Mouse (Mus musculus): Measurements from ENCODE around the gene Lman1l. TPM values are rescaled to one million over a fixed set of nuclear protein-coding genes. Genes with fewer than 3 reads are reported as not detected.

Lman1l gene
- polyA plus RNA-seq, 1 experiment from 2014 or later, result not detected

- H3K4me1 ChIP-seq, result peaks cover 14% of the 10 kb centered on the region
- no peak for DNase-seq (ENCODE audit: extremely low spot score, low spot score)
- H3K9me3 ChIP-seq, result no peaks in the 10 kb centered on the region
- WGBS, result 92% methylated on average over 3 of the region's 3 CpGs
- no peaks in the 10 kb centered on the region for H3K27me3 ChIP-seq (ENCODE audit: poor library complexity, severe bottlenecking)
- H3K4me3 ChIP-seq, result no peak overlapping the region
- peaks cover 74% of the 10 kb centered on the region for H3K36me3 ChIP-seq (replicated peaks)
- H3K27ac ChIP-seq, result no peak overlapping the region
These were observed 35.6 kb downstream of the Lman1l start for GRCm38 (mm10) chr9:57584991-57585390.

GRCm38 (mm10) chr9:57577144-57577849 is 43.3 kb downstream of the Lman1l start:
- Histone ChIP-seq H3K9me3 (no peaks in the 10 kb centered on the region), H3K4me3 (no peak overlapping the region), H3K36me3 (replicated peaks) (peaks cover 64% of the 10 kb centered on the region), H3K27ac (no peak overlapping the region), H3K27me3 (ENCODE audit: poor library complexity, severe bottlenecking) (no peaks in the 10 kb centered on the region), H3K4me1 (no peaks in the 10 kb centered on the region)
- 89% methylated on average over 6 of the region's 6 CpGs for WGBS
- DNase-seq (ENCODE audit: extremely low spot score, low spot score), result no peak

- H3K27me3 ChIP-seq (ENCODE audit: poor library complexity, severe bottlenecking), result no peaks in the 10 kb centered on the region
- WGBS, result 89% methylated on average over 3 of the region's 3 CpGs
- H3K36me3 ChIP-seq (replicated peaks), result peaks cover 62% of the 10 kb centered on the region
- no peak for DNase-seq (ENCODE audit: extremely low spot score, low spot score)
- no peaks in the 10 kb centered on the region for H3K4me1 ChIP-seq
- H3K9me3 ChIP-seq, result no peaks in the 10 kb centered on the region
- no peak overlapping the region for H3K27ac ChIP-seq
- H3K4me3 ChIP-seq, result no peak overlapping the region
These were observed 45.0 kb downstream of the Lman1l start for GRCm38 (mm10) chr9:57575577-57575976.

GRCm38 (mm10) chr9:57574397-57574796 is 46.2 kb downstream of the Lman1l start:
- peaks cover 61% of the 10 kb centered on the region for H3K36me3 ChIP-seq (replicated peaks)
- H3K9me3 ChIP-seq, result no peaks in the 10 kb centered on the region
- H3K4me3 ChIP-seq, result no peak overlapping the region
- no peaks in the 10 kb centered on the region for H3K27me3 ChIP-seq (ENCODE audit: poor library complexity, severe bottlenecking)
- DNase-seq (ENCODE audit: extremely low spot score, low spot score), result no peak
- no peaks in the 10 kb centered on the region for H3K4me1 ChIP-seq
- no peak overlapping the region for H3K27ac ChIP-seq

GRCm38 (mm10) chr9:57568500-57568899 is 52.1 kb downstream of the Lman1l start:
- 97% methylated on average over 6 of the region's 6 CpGs for WGBS
- Histone ChIP-seq H3K27ac (no peak overlapping the region), H3K36me3 (replicated peaks) (peaks cover 51% of the 10 kb centered on the region), H3K9me3 (no peaks in the 10 kb centered on the region), H3K4me1 (peaks cover 3% of the 10 kb centered on the region), H3K4me3 (no peak overlapping the region), H3K27me3 (ENCODE audit: poor library complexity, severe bottlenecking) (no peaks in the 10 kb centered on the region)
- no peak for DNase-seq (ENCODE audit: extremely low spot score, low spot score)

- WGBS, result 59% methylated on average over 8 of the region's 8 CpGs
- peaks cover 43% of the 10 kb centered on the region for H3K36me3 ChIP-seq (replicated peaks)
- H3K27me3 ChIP-seq (ENCODE audit: poor library complexity, severe bottlenecking), result no peaks in the 10 kb centered on the region
- no peak for DNase-seq (ENCODE audit: extremely low spot score, low spot score)
- H3K4me3 ChIP-seq, result no peak overlapping the region
- no peaks in the 10 kb centered on the region for H3K9me3 ChIP-seq
- H3K27ac ChIP-seq, result no peak overlapping the region
- peaks cover 17% of the 10 kb centered on the region for H3K4me1 ChIP-seq
These were observed 53.7 kb downstream of the Lman1l start for GRCm38 (mm10) chr9:57566846-57567245.

- peaks cover 24% of the 10 kb centered on the region for H3K4me1 ChIP-seq
- no peaks in the 10 kb centered on the region for H3K27me3 ChIP-seq (ENCODE audit: poor library complexity, severe bottlenecking)
- 0 out of 2 replicates have a peak overlapping the region, but pooled peaks have one; percentile 11 for H3K27ac ChIP-seq
- WGBS, result 66% methylated on average over 10 of the region's 10 CpGs
- no peak for DNase-seq (ENCODE audit: extremely low spot score, low spot score)
- H3K4me3 ChIP-seq, result no peak overlapping the region
- H3K9me3 ChIP-seq, result no peaks in the 10 kb centered on the region
- peaks cover 34% of the 10 kb centered on the region for H3K36me3 ChIP-seq (replicated peaks)
These were observed 54.8 kb downstream of the Lman1l start for GRCm38 (mm10) chr9:57565741-57566221.

GRCm38 (mm10) chr9:57564609-57565008 is 56.0 kb downstream of the Lman1l start:
- Histone ChIP-seq H3K27me3 (ENCODE audit: poor library complexity, severe bottlenecking) (no peaks in the 10 kb centered on the region), H3K9me3 (no peaks in the 10 kb centered on the region), H3K4me1 (peaks cover 30% of the 10 kb centered on the region), H3K4me3 (no peak overlapping the region), H3K36me3 (replicated peaks) (peaks cover 22% of the 10 kb centered on the region), H3K27ac (no peak overlapping the region)
- 89% methylated on average over 6 of the region's 6 CpGs for WGBS
- DNase-seq (ENCODE audit: extremely low spot score, low spot score), result no peak

GRCm38 (mm10) chr9:57562896-57563372 is 57.6 kb downstream of the Lman1l start:
- no peak for DNase-seq (ENCODE audit: extremely low spot score, low spot score)
- Histone ChIP-seq H3K9me3 (no peaks in the 10 kb centered on the region), H3K27me3 (ENCODE audit: poor library complexity, severe bottlenecking) (no peaks in the 10 kb centered on the region), H3K4me3 (no peak overlapping the region), H3K27ac (no peak overlapping the region), H3K36me3 (replicated peaks) (peaks cover 6% of the 10 kb centered on the region), H3K4me1 (peaks cover 30% of the 10 kb centered on the region)
- WGBS, result 87% methylated on average over 4 of the region's 4 CpGs

GRCm38 (mm10) chr9:57561711-57562099 is 58.9 kb downstream of the Lman1l start:
- H3K36me3 ChIP-seq (replicated peaks), result 0 out of 2 replicates have a peak, but pooled peaks cover 3% of the 10 kb centered on the region
- 81% methylated on average over 13 of the region's 13 CpGs for WGBS
- H3K27ac ChIP-seq, result peak overlapping the region; percentile 90; the same call in 1 of the 2 replicates
- peaks cover 30% of the 10 kb centered on the region for H3K4me1 ChIP-seq
- no peaks in the 10 kb centered on the region for H3K27me3 ChIP-seq (ENCODE audit: poor library complexity, severe bottlenecking)
- no peak for DNase-seq (ENCODE audit: extremely low spot score, low spot score)
- peak overlapping the region; percentile 74 for H3K4me3 ChIP-seq
- no peaks in the 10 kb centered on the region for H3K9me3 ChIP-seq

- Histone ChIP-seq H3K27ac (peak within 1 kb of the TSS; percentile 90), H3K4me1 (peaks cover 30% of the 10 kb centered on the region), H3K9me3 (no peaks in the 10 kb centered on the region), H3K27me3 (ENCODE audit: poor library complexity, severe bottlenecking) (no peaks in the 10 kb centered on the region), H3K36me3 (replicated peaks) (0 out of 2 replicates have a peak, but pooled peaks cover 3% of the 10 kb centered on the region), H3K4me3 (peak within 1 kb of the TSS; percentile 74)
- DNase-seq (ENCODE audit: extremely low spot score, low spot score), result peak; percentile 95
- 1% methylated on average over 37 of the region's 37 CpGs for WGBS
These were observed 59.5 kb downstream of the Lman1l start, which contains the start of gene Scamp2 for GRCm38 (mm10) chr9:57560861-57561710. Gene Scamp2, plus strand, starts transcription at chr9:57560943.

GRCm38 (mm10) chr9:57560263-57560662 is 60.3 kb downstream of the Lman1l start:
- peaks cover 26% of the 10 kb centered on the region for H3K4me1 ChIP-seq
- H3K27ac ChIP-seq, result peak overlapping the region; percentile 90
- no peaks in the 10 kb centered on the region for H3K27me3 ChIP-seq (ENCODE audit: poor library complexity, severe bottlenecking)
- H3K9me3 ChIP-seq, result no peaks in the 10 kb centered on the region
- peak overlapping the region; percentile 74 for H3K4me3 ChIP-seq
- WGBS, result 29% methylated on average over 7 of the region's 7 CpGs
- H3K36me3 ChIP-seq (replicated peaks), result no peaks in the 10 kb centered on the region
- DNase-seq (ENCODE audit: extremely low spot score, low spot score), result no peak

- Histone ChIP-seq H3K4me3 (no peak overlapping the region), H3K4me1 (peaks cover 33% of the 10 kb centered on the region), H3K9me3 (no peaks in the 10 kb centered on the region), H3K36me3 (replicated peaks) (no peaks in the 10 kb centered on the region), H3K27me3 (ENCODE audit: poor library complexity, severe bottlenecking) (no peaks in the 10 kb centered on the region), H3K27ac (no peak overlapping the region)
- WGBS, result 70% methylated on average over 2 of the region's 2 CpGs
- DNase-seq (ENCODE audit: extremely low spot score, low spot score), result no peak
These were observed 61.0 kb downstream of the Lman1l start for GRCm38 (mm10) chr9:57559568-57559967.
